Mouse (Mus musculus): Measurements from ENCODE around the gene Tm6sf2. TPM values are rescaled to one million over a fixed set of nuclear protein-coding genes. Genes with fewer than 3 reads are reported as not detected.
"Not testable (repeated sequence)": the region's sequence is repeated elsewhere in the genome, so short reads cannot be mapped to it uniquely, and the experiment has no call there.

Gene Tm6sf2
- total RNA-seq (2021), result 1 to 10 TPM; 4.3 to 9.3 TPM
- long read RNA-seq, experiment 1, transcript Tm6sf2-202 (10 exons, 1,446 nt), result major isoform, 13 of 20 reads
- long read RNA-seq, experiment 1, partial matches to known transcripts, result 2 of 20 reads
- long read RNA-seq, experiment 1, other reads (novel, unspliced or antisense), result 5 of 20 reads
- long read RNA-seq, experiment 2, partial matches to known transcripts, result 0 of 2 reads
- long read RNA-seq, experiment 2, other reads (novel, unspliced or antisense), result 1 of 2 reads

DNA sequence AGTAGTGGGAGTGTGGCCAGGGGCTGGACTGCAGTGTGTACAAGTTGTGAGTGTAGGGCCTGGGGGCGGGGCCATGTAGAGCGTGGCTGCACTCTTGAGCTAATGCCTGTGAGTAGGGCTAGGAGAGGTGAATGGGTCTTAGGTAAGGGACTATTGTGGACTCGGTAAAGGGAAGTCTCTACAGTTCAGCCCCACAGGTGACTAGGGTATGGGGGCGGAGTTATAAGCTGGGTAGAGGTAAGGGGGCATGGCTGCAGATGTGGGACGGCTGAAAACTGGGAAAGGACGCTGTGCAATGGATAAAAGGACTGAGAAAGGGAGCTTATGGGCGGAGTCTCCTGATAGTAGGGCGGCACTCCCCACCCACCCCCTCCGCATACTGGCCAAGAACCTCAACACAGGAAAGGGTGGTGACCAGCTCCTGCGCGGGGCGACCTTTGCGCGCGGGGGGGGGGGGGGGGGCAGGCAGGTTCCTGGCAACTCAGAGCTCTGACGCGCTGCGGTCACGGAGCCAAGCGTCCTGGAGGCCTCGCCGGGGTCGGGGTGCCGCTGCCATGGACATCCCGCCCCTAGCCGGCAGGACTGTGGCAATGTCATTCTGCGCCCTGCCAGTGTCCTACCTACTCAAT lies at the start of gene Tm6sf2:
TSS of gene Tm6sf2 (plus strand) at position 484 of the 629 bp plus-strand sequence.
- DNase-seq, result peak; percentile 67

DNA sequence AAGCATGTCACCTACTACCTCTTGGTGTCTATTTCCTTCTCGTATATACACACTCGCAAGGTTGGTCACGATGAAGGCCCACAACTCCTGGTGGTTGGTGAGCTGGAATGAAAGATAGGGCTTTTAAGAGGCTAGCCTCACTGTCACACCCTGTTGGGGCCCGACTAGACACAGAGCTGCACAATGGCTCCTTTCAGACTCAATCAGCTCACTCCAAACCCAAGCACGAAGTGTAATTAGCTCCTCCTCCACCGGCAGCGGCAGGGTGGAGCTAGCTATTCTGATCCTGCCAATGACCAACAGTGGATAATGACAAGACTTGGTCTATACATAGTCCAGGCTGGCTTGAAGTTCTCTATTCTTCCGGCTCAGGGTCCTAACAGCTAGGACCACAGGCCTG lies 49.1 kb upstream of the Tm6sf2 start:
- DNase-seq, result no peak

DNA sequence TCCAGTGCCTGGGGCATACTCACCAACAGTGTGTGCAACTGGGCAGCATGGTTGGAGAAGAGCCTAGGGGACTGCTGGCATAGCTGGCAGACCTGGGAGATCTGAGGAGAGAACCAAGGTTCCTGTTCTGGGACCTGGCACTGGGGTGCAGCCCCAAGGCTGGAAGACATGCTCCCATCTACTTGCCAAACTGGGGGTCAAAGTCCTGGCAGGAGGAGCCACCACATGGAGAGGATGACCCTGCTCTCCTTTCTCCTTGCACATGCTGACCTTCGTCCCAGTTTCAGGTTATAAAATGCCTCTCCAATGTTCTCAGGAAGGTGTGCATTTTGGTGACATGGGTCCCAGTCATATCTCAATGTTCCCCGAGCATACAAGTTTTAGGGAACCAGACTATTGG lies 46.6 kb upstream of the Tm6sf2 start:
- DNase-seq, result no peak

DNA sequence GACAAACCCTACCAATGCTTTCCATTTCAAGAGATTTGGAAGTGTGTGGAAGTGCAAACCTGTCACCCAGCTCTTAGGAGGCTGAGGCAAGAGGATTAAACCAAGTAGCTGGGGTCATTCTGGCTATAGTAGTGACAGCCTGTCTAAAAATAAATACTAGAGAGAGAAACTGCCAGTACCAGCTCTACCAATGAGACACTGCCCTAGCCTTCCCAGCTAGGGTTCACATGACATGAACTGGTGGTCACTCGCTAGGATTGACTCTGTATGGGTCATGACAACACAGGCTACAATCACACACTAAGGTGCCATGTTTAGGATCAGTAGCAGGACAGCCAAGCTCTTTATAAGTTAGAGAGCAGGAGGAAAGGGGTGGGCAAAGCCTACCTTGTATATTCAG lies 42.5 kb upstream of the Tm6sf2 start:
- no peak for DNase-seq

DNA sequence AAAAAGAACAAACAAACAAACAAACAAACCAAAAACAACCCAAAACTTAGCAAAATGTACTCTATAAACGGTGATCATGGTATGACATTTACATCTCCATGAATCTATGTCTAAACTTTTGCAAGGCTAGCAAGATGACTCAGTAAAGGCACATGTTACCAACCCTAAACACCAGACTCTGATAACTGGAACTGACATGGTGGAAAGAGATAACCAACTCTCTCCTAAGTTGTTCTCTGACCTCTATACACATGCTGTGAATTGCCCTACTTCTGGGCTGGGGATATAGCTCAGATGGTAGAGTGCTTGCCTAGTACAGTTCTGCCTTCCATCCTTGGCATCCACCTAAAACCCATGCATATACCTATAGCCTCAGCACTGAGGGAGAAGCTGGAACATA lies 34.7 kb upstream of the Tm6sf2 start:
- DNase-seq, result no peak

DNA sequence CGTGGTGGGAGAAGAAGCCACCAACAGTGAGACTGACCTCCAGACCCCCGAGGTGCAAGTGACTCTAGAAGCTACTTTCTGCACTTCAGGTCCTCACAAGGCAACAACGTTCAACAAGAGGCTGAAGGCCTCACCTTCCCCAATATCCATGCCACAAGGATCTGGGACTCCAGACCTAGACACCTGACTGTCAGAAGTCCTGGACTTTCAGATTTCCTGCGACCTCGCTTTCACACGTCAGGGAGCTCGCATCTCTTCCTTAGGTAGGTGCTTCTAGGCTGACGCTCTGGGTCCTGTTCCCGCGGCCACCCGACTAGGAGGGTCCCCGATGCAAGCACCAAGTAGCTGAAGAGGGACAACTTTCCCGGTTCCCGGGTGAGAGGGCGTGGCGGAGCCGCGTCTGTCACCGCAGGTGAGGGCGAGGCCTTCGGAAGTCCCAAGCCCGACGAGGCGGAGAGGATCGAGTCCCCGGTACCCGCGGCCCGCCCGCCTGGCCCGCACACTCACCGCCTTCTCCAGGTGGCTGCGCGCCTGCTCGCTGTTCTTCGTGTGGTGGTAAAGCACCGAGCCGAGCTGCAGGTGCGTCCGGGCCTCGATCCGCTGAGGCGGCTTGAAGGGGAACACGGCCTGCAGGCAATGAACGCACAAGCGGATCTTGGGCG lies 30.7 kb upstream of the Tm6sf2 start:
- no peak for DNase-seq

DNA sequence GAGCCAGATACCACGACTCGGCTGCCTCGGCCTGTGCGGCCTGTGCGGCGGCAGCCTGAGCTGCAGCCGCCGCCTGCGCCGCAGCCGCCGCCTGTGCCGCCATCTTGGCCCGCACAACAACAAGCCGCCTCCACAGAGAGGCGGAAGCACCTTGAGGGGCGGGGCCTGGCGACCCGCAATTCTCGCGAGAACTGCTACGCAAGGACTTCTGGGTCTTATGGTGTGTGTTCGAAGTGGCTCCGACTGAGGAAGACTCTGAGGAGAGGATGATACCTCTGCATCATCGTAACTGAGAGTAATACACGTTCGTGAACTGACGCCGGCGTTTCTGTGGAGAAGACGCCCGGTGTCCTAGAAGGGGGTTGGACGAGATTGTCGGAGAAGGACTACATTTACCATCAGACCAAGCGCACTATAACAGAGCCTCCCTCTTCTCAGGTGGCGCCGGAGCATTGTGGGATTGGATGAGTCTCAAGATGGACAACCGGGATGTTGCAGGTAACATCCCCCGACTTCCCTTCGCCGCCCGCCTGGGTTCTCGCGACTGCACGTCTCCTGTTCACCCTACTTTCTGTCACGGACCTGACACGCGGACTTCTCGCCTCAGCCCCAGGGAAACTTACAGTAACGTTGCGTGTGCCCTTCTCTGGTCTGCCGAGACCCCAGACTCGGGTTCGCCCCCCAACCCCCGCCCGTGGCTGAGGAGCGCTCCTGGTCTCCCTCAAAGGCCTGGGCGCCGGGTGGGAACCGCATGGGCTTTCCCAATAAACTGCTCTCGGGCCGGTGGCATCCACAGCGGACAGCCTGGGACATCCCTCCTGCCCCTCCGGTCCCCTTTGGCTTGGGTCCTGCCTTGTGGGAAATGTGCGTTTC lies 29.9 kb upstream of the Tm6sf2 start, which contains the start of the genes Mau2 and Sugp1:
TSS of gene Mau2 (minus strand) at position 152 of the 873 bp plus-strand sequence.
TSS of gene Sugp1 (plus strand) at position 231 of the 873 bp plus-strand sequence.
- peak; percentile 97 for DNase-seq

DNA sequence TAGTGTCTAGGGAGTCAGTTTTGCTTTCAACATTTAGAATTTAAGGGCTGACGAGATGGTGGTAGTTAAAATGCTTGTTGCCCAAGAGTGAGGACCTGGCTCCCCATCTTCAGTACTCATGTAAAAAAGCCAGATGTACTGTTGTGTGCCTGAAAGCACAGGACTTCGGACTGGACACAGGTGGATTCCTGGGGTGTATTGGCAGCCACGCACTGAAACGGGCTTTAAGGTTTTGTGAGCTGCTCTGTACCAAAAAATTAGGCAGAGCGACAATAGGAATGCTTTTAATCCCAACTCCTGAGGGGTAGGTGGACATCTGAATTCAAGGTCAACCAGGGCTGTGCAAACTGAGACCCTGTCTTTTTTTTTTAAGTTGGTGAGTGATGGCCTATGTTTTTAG lies 28.7 kb upstream of the Tm6sf2 start:
- DNase-seq, result no peak

DNA sequence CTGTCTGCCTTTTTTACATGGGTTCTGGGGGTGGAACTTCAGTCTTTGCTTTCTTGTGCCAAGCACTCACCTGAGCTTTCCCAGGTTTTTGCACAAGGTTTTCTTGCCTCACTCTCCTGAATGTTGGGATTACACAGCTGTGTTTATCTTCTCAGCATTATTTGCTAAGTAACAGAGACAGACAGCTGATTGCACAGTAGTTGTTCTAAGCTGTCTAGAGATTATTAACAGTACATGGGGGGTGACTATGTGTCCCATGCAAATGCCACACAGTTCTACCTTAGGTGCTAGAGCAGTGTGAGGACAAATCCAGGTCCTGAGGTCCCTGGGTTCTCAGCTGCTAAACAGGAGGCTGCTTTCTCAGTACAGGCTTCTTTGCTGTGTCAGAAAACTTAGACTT lies 23.1 kb upstream of the Tm6sf2 start:
- no peak for DNase-seq

DNA sequence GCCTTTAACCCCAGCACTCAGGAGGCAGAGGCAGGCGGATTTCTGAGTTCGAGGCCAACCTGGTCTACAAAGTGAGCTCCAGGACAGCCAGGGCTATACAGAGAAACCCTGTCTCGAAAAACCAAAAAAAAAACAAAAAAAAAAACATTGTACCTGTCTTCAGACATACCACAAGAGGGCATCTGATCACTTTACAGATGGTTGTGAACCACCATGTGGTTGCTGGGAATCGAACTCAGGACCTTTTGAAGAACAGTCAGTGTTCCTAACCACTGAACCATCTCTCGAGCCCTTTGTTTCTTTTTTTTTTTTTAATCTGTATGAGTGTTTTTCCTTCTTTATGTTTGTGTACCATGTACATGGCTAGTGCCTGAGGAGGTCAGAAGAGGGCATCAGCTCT lies 22.3 kb upstream of the Tm6sf2 start:
- not testable (repeated sequence) for DNase-seq

DNA sequence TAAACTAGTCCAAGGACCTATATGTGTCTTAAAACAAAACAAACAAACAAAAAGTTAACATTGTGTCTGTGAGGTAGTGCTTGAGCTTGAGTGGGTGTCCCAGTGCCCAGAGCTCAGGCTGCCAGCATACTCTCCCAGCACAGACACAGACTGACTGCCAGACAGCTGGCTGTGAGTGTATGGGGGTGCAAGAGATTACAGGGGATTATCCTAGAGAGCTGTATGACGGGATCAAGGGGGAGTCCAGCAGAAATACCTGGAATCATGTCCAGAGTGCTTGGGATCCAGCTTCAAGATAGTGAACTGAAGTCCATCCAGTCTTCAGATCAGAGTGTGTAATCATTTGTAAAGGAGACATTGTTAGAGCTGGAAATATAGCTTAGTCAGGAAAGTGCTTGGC lies 15.0 kb upstream of the Tm6sf2 start:
- no peak for DNase-seq

DNA sequence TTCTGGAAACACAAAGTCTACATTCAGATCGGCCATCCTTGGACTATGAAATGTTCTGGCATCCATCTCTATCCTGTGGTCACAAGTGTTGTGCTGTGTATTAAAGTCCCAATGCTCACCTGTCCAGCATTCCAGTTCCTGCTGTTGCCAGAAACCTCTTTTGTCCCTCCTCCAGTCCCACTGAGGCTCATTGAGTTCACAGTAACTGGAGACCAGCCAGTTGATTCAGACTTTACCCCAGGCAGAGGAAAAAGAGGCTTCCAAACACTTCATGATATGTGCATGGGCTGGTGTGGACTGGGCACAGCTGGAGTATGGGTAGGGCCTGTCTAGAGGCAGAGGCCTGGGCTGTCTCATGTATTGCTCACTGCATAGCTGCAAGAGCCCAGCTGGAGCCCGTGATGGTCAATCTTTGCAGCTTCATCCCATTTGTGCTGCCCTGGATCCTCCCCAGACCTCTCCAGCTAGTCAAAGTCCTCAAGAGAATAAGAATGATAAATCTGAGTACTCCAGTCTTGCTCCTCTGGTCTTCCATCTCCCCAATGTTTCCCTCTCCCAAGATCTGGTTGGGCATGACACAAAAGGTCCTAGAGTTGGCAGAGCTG lies 786 bp upstream of the Tm6sf2 start:
- DNase-seq, result no peak

DNA sequence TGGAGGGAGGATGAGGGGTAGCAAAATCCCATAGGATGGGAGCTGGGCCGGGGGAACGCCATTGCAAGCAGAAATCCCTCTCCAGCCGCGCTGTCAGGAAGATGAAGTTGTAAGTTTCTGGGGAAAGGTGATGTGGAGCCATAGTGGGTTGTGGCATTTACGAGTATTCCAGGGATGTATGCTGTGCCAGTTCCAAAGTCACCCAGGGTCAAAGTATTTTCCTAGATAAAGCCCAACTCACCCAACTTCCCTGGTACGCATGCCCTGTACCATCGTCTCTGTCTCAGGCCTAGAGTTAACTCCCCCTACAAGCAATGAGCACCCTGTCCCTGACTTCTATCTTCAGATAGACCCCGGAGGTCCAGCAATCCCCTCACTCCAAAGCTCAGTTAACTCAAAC lies 396 bp downstream of the Tm6sf2 start:
- no peak for DNase-seq

DNA sequence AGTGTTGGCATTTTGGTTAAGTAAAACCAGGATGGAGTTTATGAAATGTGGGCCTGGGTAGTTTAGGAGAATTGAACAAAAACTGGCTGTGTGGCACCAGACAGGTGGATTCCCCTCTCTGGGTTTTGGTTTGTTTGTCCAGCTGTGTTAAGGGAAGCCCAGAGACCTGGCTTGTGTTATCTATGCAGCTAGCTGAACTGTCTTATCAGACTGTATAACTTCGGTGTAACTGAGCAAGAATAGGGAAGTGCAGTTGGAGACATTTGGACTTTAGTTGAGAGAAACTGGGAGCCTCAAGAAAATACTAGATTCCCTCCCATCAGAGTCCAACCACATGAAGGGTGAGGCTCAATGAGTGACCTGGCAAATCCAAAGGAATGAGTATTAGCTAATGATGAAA lies 958 bp downstream of the Tm6sf2 start:
- DNase-seq, result no peak

DNA sequence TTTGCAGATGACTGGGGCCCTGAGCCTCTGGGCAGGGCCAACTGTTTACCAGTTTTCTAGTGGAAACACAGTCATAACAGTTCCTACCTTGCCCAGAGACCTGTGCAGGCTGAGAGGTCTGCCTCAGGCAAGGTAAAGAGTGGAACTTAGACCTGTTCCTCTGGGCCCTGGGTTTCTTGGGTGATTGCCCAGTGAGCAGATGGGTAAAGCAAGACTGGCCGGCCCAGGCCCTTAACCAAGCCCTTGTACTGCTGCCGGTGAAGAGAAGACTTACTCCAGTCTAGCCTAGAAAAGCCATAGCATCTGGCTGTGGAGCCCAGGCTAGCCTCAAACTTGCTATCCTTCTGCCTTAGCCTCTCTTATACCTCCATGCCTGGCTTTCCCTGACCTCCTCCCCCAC lies 9.3 kb downstream of the Tm6sf2 start:
- no peak for DNase-seq

DNA sequence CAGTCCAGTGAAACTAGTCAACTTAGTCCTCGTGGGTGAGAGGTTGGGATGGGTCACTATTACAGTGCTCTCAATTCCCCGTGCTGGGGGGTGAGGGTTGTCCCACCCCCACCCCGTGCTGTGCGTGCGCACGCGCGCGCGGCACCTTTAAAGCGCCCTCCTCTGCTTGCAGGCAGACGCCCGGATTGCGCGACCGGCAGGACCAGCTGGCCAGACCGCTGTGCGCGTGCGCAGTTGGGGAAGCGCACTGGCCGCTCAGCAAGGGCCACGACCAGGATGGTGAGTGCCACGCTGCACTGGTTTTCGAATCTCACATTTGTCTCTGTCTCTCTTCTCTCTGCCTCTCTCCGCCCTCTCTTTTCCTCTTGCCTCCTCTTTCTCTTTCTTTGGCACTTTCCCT lies 10.6 kb downstream of the Tm6sf2 start, which contains the start of gene Hapln4:
TSS of gene Hapln4 (plus strand) at position 173 of the 400 bp plus-strand sequence.
- peak; percentile 71 for DNase-seq

DNA sequence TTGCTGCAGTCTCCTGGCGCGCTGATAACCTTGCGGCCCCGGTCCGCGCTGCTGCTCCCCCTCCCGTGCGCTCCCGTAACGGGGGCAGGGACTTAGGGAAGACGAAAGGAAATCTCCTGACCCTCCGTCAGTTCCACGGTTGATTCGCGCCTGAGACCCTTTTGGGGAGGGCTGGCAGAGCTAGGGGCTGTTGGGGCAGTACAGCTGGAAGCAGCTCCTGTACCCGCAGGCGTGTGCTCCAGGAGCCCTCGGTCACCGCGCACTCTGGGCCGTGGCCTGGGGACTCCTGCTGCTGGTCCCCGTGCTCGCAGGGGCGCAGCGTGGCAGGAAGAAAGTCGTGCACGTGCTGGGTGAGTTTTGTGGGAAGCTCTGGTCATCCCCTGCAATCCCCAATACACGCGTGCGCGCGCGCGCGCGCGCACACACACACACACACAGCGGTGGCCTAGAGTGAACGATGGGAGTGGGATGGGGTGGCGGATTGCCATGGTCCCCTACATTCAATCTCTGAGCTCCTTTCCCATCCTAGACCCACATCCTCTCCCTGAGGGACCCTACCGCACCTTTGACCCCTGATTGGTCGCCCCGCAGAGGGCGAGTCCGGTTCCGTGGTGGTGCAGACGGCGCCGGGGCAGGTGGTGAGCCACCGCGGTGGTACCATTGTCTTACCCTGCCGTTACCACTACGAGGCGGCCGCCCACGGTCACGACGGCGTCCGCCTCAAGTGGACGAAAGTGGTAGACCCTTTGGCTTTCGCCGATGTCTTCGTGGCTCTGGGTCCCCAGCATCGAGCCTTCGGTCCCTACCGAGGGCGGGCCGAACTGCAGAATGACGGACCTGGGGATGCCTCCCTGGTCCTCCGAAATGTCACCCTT lies 11.7 kb downstream of the Tm6sf2 start:
- peak; percentile 15 for DNase-seq

DNA sequence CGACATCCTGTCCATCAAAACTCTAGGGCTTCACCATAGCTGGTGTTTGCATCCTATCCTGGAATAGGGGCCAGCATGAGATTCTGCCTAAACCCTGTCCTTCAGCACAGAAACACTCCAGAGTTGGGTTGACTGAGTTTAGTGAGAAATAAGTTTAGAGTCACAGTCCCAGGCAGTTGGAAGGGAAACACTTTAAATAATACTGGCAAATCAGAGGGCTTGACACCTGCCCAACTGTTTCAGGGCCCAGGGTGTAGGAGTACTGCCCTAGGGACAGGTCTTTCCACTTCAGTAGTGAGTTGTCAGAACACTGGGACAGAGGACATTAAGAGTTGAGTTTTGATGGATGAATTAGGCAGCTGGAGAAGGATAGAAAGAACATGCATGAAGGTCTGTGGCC lies 13.4 kb downstream of the Tm6sf2 start:
- no peak for DNase-seq

DNA sequence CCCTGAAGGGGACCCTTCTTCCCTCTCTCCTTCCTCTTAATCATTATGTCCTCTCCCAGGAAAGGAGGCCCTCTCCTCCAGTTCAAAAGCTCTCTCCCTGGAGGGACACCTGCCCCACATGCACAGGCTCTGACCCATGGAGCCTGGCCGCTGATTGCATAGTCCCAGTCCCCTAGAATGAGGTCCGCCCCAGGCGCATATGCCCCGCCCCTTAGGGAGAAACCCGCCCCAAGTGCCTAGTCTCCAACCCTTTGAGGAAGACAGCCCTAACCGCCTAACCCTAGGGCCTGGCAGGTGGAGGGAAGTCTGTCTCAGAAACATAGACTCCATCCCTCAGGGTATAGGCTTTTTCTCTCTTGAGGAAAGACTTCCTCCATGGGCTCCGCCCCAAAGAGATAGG lies 14.5 kb downstream of the Tm6sf2 start:
- DNase-seq, result peak; percentile 14

DNA sequence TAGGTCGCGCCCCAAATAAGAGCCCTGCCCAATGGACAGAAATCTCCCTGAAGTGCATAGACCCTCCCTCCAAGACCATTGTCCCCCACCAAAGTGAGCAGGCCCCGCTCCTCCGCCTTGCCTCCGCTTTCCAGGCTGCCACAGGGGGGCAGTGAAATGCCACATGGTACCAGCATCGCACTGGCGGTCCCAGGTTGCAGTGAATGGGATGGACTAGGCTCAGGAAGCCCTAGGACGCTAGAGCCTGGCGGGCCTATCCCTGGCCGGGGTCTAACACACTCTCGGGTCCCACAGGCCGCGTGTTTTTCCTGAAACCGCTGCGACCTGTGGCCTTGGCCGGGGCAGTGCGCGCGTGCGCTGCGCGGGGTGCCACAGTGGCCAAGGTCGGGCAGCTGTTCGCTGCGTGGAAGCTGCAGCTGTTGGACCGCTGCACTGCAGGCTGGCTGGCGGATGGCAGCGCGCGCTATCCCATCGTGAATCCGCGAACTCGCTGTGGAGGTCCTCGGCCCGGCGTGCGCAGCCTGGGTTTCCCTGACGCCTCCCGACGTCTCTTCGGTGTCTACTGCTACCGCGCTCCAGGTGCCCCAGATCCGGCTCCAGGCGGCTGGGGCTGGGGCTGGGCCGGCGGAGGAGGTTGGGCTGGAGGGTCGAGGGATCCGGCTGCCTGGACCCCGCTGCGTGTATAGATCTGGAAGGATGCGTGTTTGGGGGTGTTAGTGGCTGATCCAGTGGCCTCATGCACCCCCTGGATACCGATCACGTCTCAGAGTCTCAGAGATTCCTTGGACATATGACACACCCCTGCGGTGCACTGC lies 15.3 kb downstream of the Tm6sf2 start:
- peak; percentile 64 for DNase-seq

Measured in adrenal gland, postnatal 10 days (tissue).